Mouse (Mus musculus): ENCODE measurements at regions not wholly inside any gene's neighbourhood (a gene's known extent, or its start where the extent isn't known, plus 50 kb on each side); places are given as distances from the start of the nearest gene placed in this dataset.

DNA sequence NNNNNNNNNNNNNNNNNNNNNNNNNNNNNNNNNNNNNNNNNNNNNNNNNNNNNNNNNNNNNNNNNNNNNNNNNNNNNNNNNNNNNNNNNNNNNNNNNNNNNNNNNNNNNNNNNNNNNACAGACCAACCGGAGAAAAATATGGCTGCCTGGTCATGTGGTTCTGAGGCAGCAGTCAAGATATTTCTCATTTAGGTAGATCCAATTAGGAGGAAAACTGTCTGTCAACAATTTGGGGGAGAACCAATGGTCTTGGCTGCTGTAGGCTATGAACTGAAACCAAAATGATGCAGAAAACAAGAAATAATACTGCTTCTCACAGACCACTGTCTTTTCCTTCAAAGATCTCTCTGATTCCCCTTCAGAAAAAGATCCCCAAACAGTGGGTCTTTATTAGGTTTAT is 613.7 kb upstream of the Arid1b start:
- Histone ChIP-seq H3K27me3 (replicated peaks; ENCODE audit: control insufficient read depth, insufficient read depth, low read length) (no peaks in the 10 kb centered on the region), H3K36me3 (ENCODE audit: control insufficient read depth, insufficient read depth, low read length) (no peaks in the 10 kb centered on the region), H3K9me3 (ENCODE audit: control insufficient read depth, low read length) (no peaks in the 10 kb centered on the region), H3K4me2 (ENCODE audit: low read depth, low read length) (no peak overlapping the region), H3K4me3 (ENCODE audit: low read length) (no peak overlapping the region), H3K27ac (ENCODE audit: low read length) (no peak overlapping the region), H3K4me1 (ENCODE audit: control insufficient read depth, insufficient read depth, low read length) (no peaks in the 10 kb centered on the region), H3K9ac (ENCODE audit: low read depth, low read length) (no peak overlapping the region)
- WGBS: 96% methylated on average over 1 of the region's 1 CpGs
- no peak for ATAC-seq

- Histone ChIP-seq H3K27me3 (replicated peaks; ENCODE audit: control insufficient read depth, insufficient read depth, low read length) (no peaks in the 10 kb centered on the region), H3K9ac (ENCODE audit: low read depth, low read length) (no peak overlapping the region), H3K36me3 (ENCODE audit: control insufficient read depth, insufficient read depth, low read length) (no peaks in the 10 kb centered on the region), H3K4me2 (ENCODE audit: low read depth, low read length) (no peak overlapping the region), H3K4me3 (ENCODE audit: low read length) (no peak overlapping the region), H3K9me3 (ENCODE audit: control insufficient read depth, low read length) (no peaks in the 10 kb centered on the region), H3K4me1 (ENCODE audit: control insufficient read depth, insufficient read depth, low read length) (no peaks in the 10 kb centered on the region), H3K27ac (ENCODE audit: low read length) (no peak overlapping the region)
- ATAC-seq: no peak
Observed at GRCm38 (mm10) chr17:4380873-4381272, 613.3 kb upstream of the Arid1b start.

DNA sequence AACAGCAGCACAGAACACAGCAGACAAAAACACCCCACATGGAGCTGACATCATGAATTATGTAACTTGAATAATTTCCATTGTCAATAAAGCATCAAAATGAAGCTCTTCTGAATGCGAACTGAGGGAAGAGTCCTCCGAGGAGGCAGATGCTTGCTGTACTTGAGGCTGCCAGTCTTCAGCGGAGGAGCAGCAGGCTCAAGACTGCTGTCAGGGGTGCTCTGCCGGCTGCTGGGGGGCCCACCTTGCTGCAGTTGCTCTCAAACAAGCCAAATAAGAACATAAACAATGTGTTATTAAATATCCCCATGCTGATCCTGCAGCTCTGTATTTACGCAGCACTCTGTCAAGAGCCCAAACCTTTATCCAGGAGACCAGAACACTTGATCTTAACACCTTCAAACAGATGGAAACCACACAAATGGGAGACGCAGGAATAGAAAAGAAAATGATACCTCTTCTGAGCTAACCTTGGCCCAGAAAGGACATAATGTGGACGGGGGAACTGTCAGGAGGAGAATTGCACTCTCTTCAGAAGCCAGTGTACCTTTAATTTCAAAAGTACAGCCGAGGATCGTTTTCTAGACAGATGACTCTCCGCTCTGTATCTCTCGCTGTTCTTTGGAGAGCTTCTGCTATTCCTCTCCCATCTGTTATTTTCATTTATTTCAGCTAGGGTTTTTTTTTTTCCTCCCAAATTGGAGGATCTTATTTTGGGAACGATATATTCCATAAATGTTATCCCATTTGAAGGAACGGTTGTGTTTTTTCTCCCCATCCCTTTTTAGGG is 612.0 kb upstream of the Arid1b start:
- Histone ChIP-seq H3K27ac (ENCODE audit: low read length) (no peak overlapping the region), H3K4me3 (ENCODE audit: low read length) (no peak overlapping the region), H3K9me3 (ENCODE audit: control insufficient read depth, low read length) (no peaks in the 10 kb centered on the region), H3K4me2 (ENCODE audit: low read depth, low read length) (no peak overlapping the region), H3K27me3 (replicated peaks; ENCODE audit: control insufficient read depth, insufficient read depth, low read length) (no peaks in the 10 kb centered on the region), H3K4me1 (ENCODE audit: control insufficient read depth, insufficient read depth, low read length) (no peaks in the 10 kb centered on the region), H3K36me3 (ENCODE audit: control insufficient read depth, insufficient read depth, low read length) (no peaks in the 10 kb centered on the region), H3K9ac (ENCODE audit: low read depth, low read length) (no peak overlapping the region)
- no peak for ATAC-seq
- WGBS: 72% methylated on average over 13 of the region's 13 CpGs

DNA sequence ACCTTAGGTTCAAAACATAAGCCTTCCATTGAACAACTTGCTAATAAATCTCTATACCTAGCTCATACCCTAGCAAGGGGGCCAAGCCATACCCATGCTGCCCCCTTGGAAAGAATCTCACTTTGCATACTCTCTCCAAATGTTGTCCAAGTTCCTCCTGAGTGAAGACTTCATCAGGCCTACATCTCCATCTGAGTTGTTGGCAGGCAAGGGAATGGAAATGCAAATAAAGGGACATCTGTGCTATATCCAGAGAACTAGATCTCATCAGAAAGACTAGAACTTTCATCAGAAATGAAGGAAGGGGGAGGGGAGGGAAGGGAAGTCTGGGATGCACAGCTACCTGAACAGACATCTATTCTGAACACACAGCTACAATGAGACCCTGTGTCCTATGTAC is 611.4 kb upstream of the Arid1b start:
- H3K9me3 ChIP-seq (ENCODE audit: control insufficient read depth, low read length): no peaks in the 10 kb centered on the region
- no peaks in the 10 kb centered on the region for H3K4me1 ChIP-seq (ENCODE audit: control insufficient read depth, insufficient read depth, low read length)
- H3K4me3 ChIP-seq (ENCODE audit: low read length): no peak overlapping the region
- no peak overlapping the region for H3K9ac ChIP-seq (ENCODE audit: low read depth, low read length)
- no peaks in the 10 kb centered on the region for H3K27me3 ChIP-seq (replicated peaks; ENCODE audit: control insufficient read depth, insufficient read depth, low read length)
- H3K4me2 ChIP-seq (ENCODE audit: low read depth, low read length): no peak overlapping the region
- ATAC-seq: no peak
- no peak overlapping the region for H3K27ac ChIP-seq (ENCODE audit: low read length)
- no peaks in the 10 kb centered on the region for H3K36me3 ChIP-seq (ENCODE audit: control insufficient read depth, insufficient read depth, low read length)

DNA sequence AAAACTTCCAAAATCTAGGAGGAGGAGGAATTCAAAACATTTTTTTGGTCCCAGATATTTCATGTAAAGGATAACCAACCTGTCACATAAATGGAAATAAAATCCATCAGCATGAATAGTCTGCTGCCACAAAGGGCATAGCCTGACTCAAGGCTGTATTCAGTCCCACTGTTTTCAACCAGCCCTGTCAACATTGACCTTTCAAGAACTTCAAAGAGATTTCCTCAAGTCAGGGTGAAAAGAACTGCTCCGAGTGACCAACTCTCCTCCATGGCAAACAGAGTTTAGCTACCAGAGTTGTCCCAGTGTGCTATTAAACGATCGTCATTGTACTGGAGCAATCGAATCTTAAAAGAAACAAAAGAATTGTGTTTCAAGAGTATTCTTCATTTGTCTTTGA is 606.5 kb upstream of the Arid1b start:
- no peak overlapping the region for H3K4me3 ChIP-seq (ENCODE audit: low read length)
- no peak overlapping the region for H3K27ac ChIP-seq (ENCODE audit: low read length)
- no peak for ATAC-seq
- 61% methylated on average over 4 of the region's 4 CpGs for WGBS
- no peaks in the 10 kb centered on the region for H3K36me3 ChIP-seq (ENCODE audit: control insufficient read depth, insufficient read depth, low read length)
- H3K4me1 ChIP-seq (ENCODE audit: control insufficient read depth, insufficient read depth, low read length): no peaks in the 10 kb centered on the region
- H3K9ac ChIP-seq (ENCODE audit: low read depth, low read length): no peak overlapping the region
- no peak overlapping the region for H3K4me2 ChIP-seq (ENCODE audit: low read depth, low read length)
- H3K27me3 ChIP-seq (replicated peaks; ENCODE audit: control insufficient read depth, insufficient read depth, low read length): no peaks in the 10 kb centered on the region
- no peaks in the 10 kb centered on the region for H3K9me3 ChIP-seq (ENCODE audit: control insufficient read depth, low read length)

GRCm38 (mm10) chr17:4390012-4390411 is 604.1 kb upstream of the Arid1b start:
- Histone ChIP-seq H3K27ac (ENCODE audit: low read length) (no peak overlapping the region), H3K36me3 (ENCODE audit: control insufficient read depth, insufficient read depth, low read length) (no peaks in the 10 kb centered on the region), H3K27me3 (replicated peaks; ENCODE audit: control insufficient read depth, insufficient read depth, low read length) (no peaks in the 10 kb centered on the region), H3K4me1 (ENCODE audit: control insufficient read depth, insufficient read depth, low read length) (no peaks in the 10 kb centered on the region), H3K4me2 (ENCODE audit: low read depth, low read length) (no peak overlapping the region), H3K9ac (ENCODE audit: low read depth, low read length) (no peak overlapping the region), H3K9me3 (ENCODE audit: control insufficient read depth, low read length) (no peaks in the 10 kb centered on the region), H3K4me3 (ENCODE audit: low read length) (no peak overlapping the region)
- no peak for ATAC-seq
- WGBS: 87% methylated on average over 4 of the region's 4 CpGs

GRCm38 (mm10) chr17:4390577-4390976 is 603.6 kb upstream of the Arid1b start:
- no peak overlapping the region for H3K27ac ChIP-seq (ENCODE audit: low read length)
- H3K4me3 ChIP-seq (ENCODE audit: low read length): no peak overlapping the region
- H3K36me3 ChIP-seq (ENCODE audit: control insufficient read depth, insufficient read depth, low read length): no peaks in the 10 kb centered on the region
- H3K9me3 ChIP-seq (ENCODE audit: control insufficient read depth, low read length): no peaks in the 10 kb centered on the region
- no peak for ATAC-seq
- H3K9ac ChIP-seq (ENCODE audit: low read depth, low read length): no peak overlapping the region
- H3K27me3 ChIP-seq (replicated peaks; ENCODE audit: control insufficient read depth, insufficient read depth, low read length): no peaks in the 10 kb centered on the region
- no peak overlapping the region for H3K4me2 ChIP-seq (ENCODE audit: low read depth, low read length)
- no peaks in the 10 kb centered on the region for H3K4me1 ChIP-seq (ENCODE audit: control insufficient read depth, insufficient read depth, low read length)

DNA sequence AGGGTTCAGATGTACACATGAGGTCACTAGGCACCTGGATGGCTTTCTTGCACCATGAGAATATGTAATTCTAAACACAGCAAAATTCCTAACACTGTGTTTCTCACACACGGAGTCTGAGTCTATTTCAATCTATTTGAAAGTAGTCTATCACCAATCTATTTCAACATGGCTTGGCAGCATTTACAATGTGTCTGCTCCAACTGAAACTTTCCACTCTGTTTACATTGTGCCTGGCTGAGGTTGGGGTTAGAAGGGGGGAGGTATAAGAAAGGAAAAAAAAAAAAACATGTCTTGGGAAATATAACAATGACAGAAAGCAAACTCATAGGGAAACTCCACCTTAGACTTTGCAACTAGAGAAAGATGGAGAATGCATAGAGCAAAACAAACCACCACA is 602.9 kb upstream of the Arid1b start:
- no peak overlapping the region for H3K9ac ChIP-seq (ENCODE audit: low read depth, low read length)
- no peaks in the 10 kb centered on the region for H3K36me3 ChIP-seq (ENCODE audit: control insufficient read depth, insufficient read depth, low read length)

GRCm38 (mm10) chr17:4396119-4396518 is 598.0 kb upstream of the Arid1b start:
- no peak overlapping the region for H3K4me3 ChIP-seq (ENCODE audit: low read length)
- no peak overlapping the region for H3K4me2 ChIP-seq (ENCODE audit: low read depth, low read length)
- no peaks in the 10 kb centered on the region for H3K9me3 ChIP-seq (ENCODE audit: control insufficient read depth, low read length)
- no peak overlapping the region for H3K27ac ChIP-seq (ENCODE audit: low read length)
- no peaks in the 10 kb centered on the region for H3K36me3 ChIP-seq (ENCODE audit: control insufficient read depth, insufficient read depth, low read length)
- no peaks in the 10 kb centered on the region for H3K4me1 ChIP-seq (ENCODE audit: control insufficient read depth, insufficient read depth, low read length)
- no peak overlapping the region for H3K9ac ChIP-seq (ENCODE audit: low read depth, low read length)
- no peak for ATAC-seq
- no peaks in the 10 kb centered on the region for H3K27me3 ChIP-seq (replicated peaks; ENCODE audit: control insufficient read depth, insufficient read depth, low read length)
- WGBS: 87% methylated on average over 5 of the region's 5 CpGs

More for the DNA sequence above, 602.9 kb upstream of the Arid1b start:
- no peak overlapping the region for H3K4me3 ChIP-seq (ENCODE audit: low read length)
- H3K4me2 ChIP-seq (ENCODE audit: low read depth, low read length): no peak overlapping the region
- no peaks in the 10 kb centered on the region for H3K9me3 ChIP-seq (ENCODE audit: control insufficient read depth, low read length)
- ATAC-seq: no peak
- H3K27me3 ChIP-seq (replicated peaks; ENCODE audit: control insufficient read depth, insufficient read depth, low read length): no peaks in the 10 kb centered on the region
- WGBS: 43% methylated on average over 1 of the region's 1 CpGs
- H3K4me1 ChIP-seq (ENCODE audit: control insufficient read depth, insufficient read depth, low read length): no peaks in the 10 kb centered on the region
- no peak overlapping the region for H3K27ac ChIP-seq (ENCODE audit: low read length)

DNA sequence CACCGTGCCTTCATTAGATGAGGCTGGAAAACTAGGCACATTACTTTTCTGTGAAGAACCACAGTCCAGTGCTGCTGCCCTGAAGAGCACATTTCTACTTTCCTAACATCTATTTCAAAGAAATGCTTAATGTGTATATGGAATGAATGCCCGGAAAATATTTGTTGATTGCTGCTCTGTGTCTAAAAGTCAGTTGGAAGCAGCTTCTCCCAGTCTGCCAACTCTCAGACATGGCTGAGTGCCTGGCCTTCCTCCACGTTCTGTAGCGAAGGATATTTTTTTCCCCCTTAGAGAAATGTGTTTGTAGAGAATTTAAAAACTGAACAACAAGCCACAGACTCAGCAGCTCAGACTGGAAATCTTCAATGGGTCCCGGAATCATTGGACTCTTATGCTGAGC is 576.4 kb upstream of the Arid1b start:
- WGBS: 71% methylated on average over 5 of the region's 5 CpGs
- Histone ChIP-seq H3K4me1 (ENCODE audit: control insufficient read depth, insufficient read depth, low read length) (no peaks in the 10 kb centered on the region), H3K9me3 (ENCODE audit: control insufficient read depth, low read length) (no peaks in the 10 kb centered on the region), H3K27me3 (replicated peaks; ENCODE audit: control insufficient read depth, insufficient read depth, low read length) (no peaks in the 10 kb centered on the region), H3K4me2 (ENCODE audit: low read depth, low read length) (no peak overlapping the region), H3K36me3 (ENCODE audit: control insufficient read depth, insufficient read depth, low read length) (no peaks in the 10 kb centered on the region), H3K4me3 (ENCODE audit: low read length) (no peak overlapping the region), H3K9ac (ENCODE audit: low read depth, low read length) (no peak overlapping the region), H3K27ac (ENCODE audit: low read length) (no peak overlapping the region)
- ATAC-seq: no peak

All from intestine, embryonic 16.5 days (tissue).